Mouse (Mus musculus): ENCODE measurements at regions not wholly inside any gene's neighbourhood (a gene's known extent, or its start where the extent isn't known, plus 50 kb on each side); places are given as distances from the start of the nearest gene placed in this dataset.

- H3K4me3 ChIP-seq (ENCODE audit: low read depth, low read length): no peak overlapping the region
- H3K36me3 ChIP-seq (ENCODE audit: control insufficient read depth, insufficient read depth, low read length): no peaks in the 10 kb centered on the region
- H3K9me3 ChIP-seq (ENCODE audit: control insufficient read depth, low read length): no peaks in the 10 kb centered on the region
- no peak overlapping the region for H3K4me2 ChIP-seq (ENCODE audit: low read depth)
- DNase-seq (ENCODE audit: low spot score) (no peak), ATAC-seq (ENCODE audit: insufficient read depth, low FRiP score, low TSS enrichment) (no peak)
- no peaks in the 10 kb centered on the region for H3K27me3 ChIP-seq (ENCODE audit: control insufficient read depth, insufficient read depth, low read length)
- no peak overlapping the region for H3K27ac ChIP-seq (ENCODE audit: low read depth, low read length)
- no peaks in the 10 kb centered on the region for H3K4me1 ChIP-seq (ENCODE audit: control insufficient read depth, insufficient read depth, low read length)
- H3K9ac ChIP-seq (ENCODE audit: low read length): no peak overlapping the region
Observed at GRCm38 (mm10) chr14:105841888-105842287, 54.7 kb downstream of the Spry2 start.

GRCm38 (mm10) chr14:105837533-105837932 is 59.1 kb downstream of the Spry2 start:
- Histone ChIP-seq H3K27me3 (ENCODE audit: control insufficient read depth, insufficient read depth, low read length) (no peaks in the 10 kb centered on the region), H3K9ac (ENCODE audit: low read length) (no peak overlapping the region), H3K9me3 (ENCODE audit: control insufficient read depth, low read length) (no peaks in the 10 kb centered on the region), H3K4me2 (ENCODE audit: low read depth) (no peak overlapping the region), H3K4me1 (ENCODE audit: control insufficient read depth, insufficient read depth, low read length) (no peaks in the 10 kb centered on the region), H3K27ac (ENCODE audit: low read depth, low read length) (no peak overlapping the region), H3K36me3 (ENCODE audit: control insufficient read depth, insufficient read depth, low read length) (no peaks in the 10 kb centered on the region), H3K4me3 (ENCODE audit: low read depth, low read length) (no peak overlapping the region)
- DNase-seq (ENCODE audit: low spot score) (no peak), ATAC-seq (ENCODE audit: insufficient read depth, low FRiP score, low TSS enrichment) (no peak)
- WGBS: 83% methylated on average over 3 of the region's 3 CpGs

- Histone ChIP-seq H3K27me3 (ENCODE audit: control insufficient read depth, insufficient read depth, low read length) (no peaks in the 10 kb centered on the region), H3K9me3 (ENCODE audit: control insufficient read depth, low read length) (no peaks in the 10 kb centered on the region), H3K4me1 (ENCODE audit: control insufficient read depth, insufficient read depth, low read length) (no peaks in the 10 kb centered on the region), H3K4me3 (ENCODE audit: low read depth, low read length) (no peak overlapping the region), H3K4me2 (ENCODE audit: low read depth) (no peak overlapping the region), H3K36me3 (ENCODE audit: control insufficient read depth, insufficient read depth, low read length) (no peaks in the 10 kb centered on the region), H3K27ac (ENCODE audit: low read depth, low read length) (no peak overlapping the region), H3K9ac (ENCODE audit: low read length) (no peak overlapping the region)
- WGBS: 92% methylated on average over 12 of the region's 12 CpGs
- ATAC-seq (ENCODE audit: insufficient read depth, low FRiP score, low TSS enrichment) (no peak), DNase-seq (ENCODE audit: low spot score) (no peak)
Observed at GRCm38 (mm10) chr14:105830701-105831100, 65.9 kb downstream of the Spry2 start.

- Histone ChIP-seq H3K4me3 (ENCODE audit: low read depth, low read length) (no peak overlapping the region), H3K9ac (ENCODE audit: low read length) (no peak overlapping the region), H3K36me3 (ENCODE audit: control insufficient read depth, insufficient read depth, low read length) (no peaks in the 10 kb centered on the region), H3K27me3 (ENCODE audit: control insufficient read depth, insufficient read depth, low read length) (no peaks in the 10 kb centered on the region), H3K27ac (ENCODE audit: low read depth, low read length) (no peak overlapping the region), H3K9me3 (ENCODE audit: control insufficient read depth, low read length) (no peaks in the 10 kb centered on the region), H3K4me1 (ENCODE audit: control insufficient read depth, insufficient read depth, low read length) (no peaks in the 10 kb centered on the region), H3K4me2 (ENCODE audit: low read depth) (no peak overlapping the region)
- ATAC-seq (ENCODE audit: insufficient read depth, low FRiP score, low TSS enrichment): no peak
- WGBS: 78% methylated on average over 4 of the region's 4 CpGs
- DNase-seq (ENCODE audit: low spot score): no peak
Observed at GRCm38 (mm10) chr14:105830301-105830700, 66.3 kb downstream of the Spry2 start.

GRCm38 (mm10) chr14:105823129-105823528 is 73.5 kb downstream of the Spry2 start:
- WGBS: 79% methylated on average over 8 of the region's 8 CpGs
- no peak for DNase-seq (ENCODE audit: low spot score)
- H3K4me1 ChIP-seq (ENCODE audit: control insufficient read depth, insufficient read depth, low read length): no peaks in the 10 kb centered on the region
- H3K4me2 ChIP-seq (ENCODE audit: low read depth): no peak overlapping the region
- no peaks in the 10 kb centered on the region; the same call in 1 of the 2 replicates for H3K9me3 ChIP-seq (ENCODE audit: control insufficient read depth, low read length)
- no peaks in the 10 kb centered on the region for H3K27me3 ChIP-seq (ENCODE audit: control insufficient read depth, insufficient read depth, low read length)
- H3K27ac ChIP-seq (ENCODE audit: low read depth, low read length): no peak overlapping the region
- no peaks in the 10 kb centered on the region for H3K36me3 ChIP-seq (ENCODE audit: control insufficient read depth, insufficient read depth, low read length)
- ATAC-seq (ENCODE audit: insufficient read depth, low FRiP score, low TSS enrichment): no peak
- no peak overlapping the region for H3K4me3 ChIP-seq (ENCODE audit: low read depth, low read length)
- H3K9ac ChIP-seq (ENCODE audit: low read length): no peak overlapping the region

GRCm38 (mm10) chr14:105822653-105823052 is 74.0 kb downstream of the Spry2 start:
- 93% methylated on average over 9 of the region's 9 CpGs for WGBS
- Histone ChIP-seq H3K9me3 (ENCODE audit: control insufficient read depth, low read length) (no peaks in the 10 kb centered on the region; the same call in 1 of the 2 replicates), H3K4me3 (ENCODE audit: low read depth, low read length) (no peak overlapping the region), H3K27ac (ENCODE audit: low read depth, low read length) (no peak overlapping the region), H3K27me3 (ENCODE audit: control insufficient read depth, insufficient read depth, low read length) (no peaks in the 10 kb centered on the region), H3K4me1 (ENCODE audit: control insufficient read depth, insufficient read depth, low read length) (no peaks in the 10 kb centered on the region), H3K9ac (ENCODE audit: low read length) (no peak overlapping the region), H3K4me2 (ENCODE audit: low read depth) (no peak overlapping the region), H3K36me3 (ENCODE audit: control insufficient read depth, insufficient read depth, low read length) (no peaks in the 10 kb centered on the region)
- no peak for DNase-seq (ENCODE audit: low spot score)
- ATAC-seq (ENCODE audit: insufficient read depth, low FRiP score, low TSS enrichment): no peak

- no peak overlapping the region for H3K4me2 ChIP-seq (ENCODE audit: low read depth)
- no peaks in the 10 kb centered on the region for H3K4me1 ChIP-seq (ENCODE audit: control insufficient read depth, insufficient read depth, low read length)
- no peaks in the 10 kb centered on the region for H3K27me3 ChIP-seq (ENCODE audit: control insufficient read depth, insufficient read depth, low read length)
- no peak overlapping the region for H3K9ac ChIP-seq (ENCODE audit: low read length)
- WGBS: 92% methylated on average over 2 of the region's 2 CpGs
- H3K9me3 ChIP-seq (ENCODE audit: control insufficient read depth, low read length): no peaks in the 10 kb centered on the region; the same call in 1 of the 2 replicates
- H3K27ac ChIP-seq (ENCODE audit: low read depth, low read length): no peak overlapping the region
- H3K36me3 ChIP-seq (ENCODE audit: control insufficient read depth, insufficient read depth, low read length): no peaks in the 10 kb centered on the region
- DNase-seq (ENCODE audit: low spot score) (no peak), ATAC-seq (ENCODE audit: insufficient read depth, low FRiP score, low TSS enrichment) (no peak)
- no peak overlapping the region for H3K4me3 ChIP-seq (ENCODE audit: low read depth, low read length)
Observed at GRCm38 (mm10) chr14:105819534-105819933, 77.1 kb downstream of the Spry2 start.

GRCm38 (mm10) chr14:105818841-105819240 is 77.8 kb downstream of the Spry2 start:
- Histone ChIP-seq H3K4me1 (ENCODE audit: control insufficient read depth, insufficient read depth, low read length) (no peaks in the 10 kb centered on the region), H3K9ac (ENCODE audit: low read length) (no peak overlapping the region), H3K9me3 (ENCODE audit: control insufficient read depth, low read length) (no peaks in the 10 kb centered on the region; the same call in 1 of the 2 replicates), H3K36me3 (ENCODE audit: control insufficient read depth, insufficient read depth, low read length) (no peaks in the 10 kb centered on the region), H3K27me3 (ENCODE audit: control insufficient read depth, insufficient read depth, low read length) (no peaks in the 10 kb centered on the region), H3K4me2 (ENCODE audit: low read depth) (no peak overlapping the region), H3K4me3 (ENCODE audit: low read depth, low read length) (no peak overlapping the region), H3K27ac (ENCODE audit: low read depth, low read length) (no peak overlapping the region)
- ATAC-seq (ENCODE audit: insufficient read depth, low FRiP score, low TSS enrichment): no peak
- no peak for DNase-seq (ENCODE audit: low spot score)
- 90% methylated on average over 3 of the region's 3 CpGs for WGBS

GRCm38 (mm10) chr14:105817481-105817880 is 79.1 kb downstream of the Spry2 start:
- Histone ChIP-seq H3K27ac (ENCODE audit: low read depth, low read length) (no peak overlapping the region), H3K4me1 (ENCODE audit: control insufficient read depth, insufficient read depth, low read length) (no peaks in the 10 kb centered on the region), H3K9ac (ENCODE audit: low read length) (no peak overlapping the region), H3K4me2 (ENCODE audit: low read depth) (no peak overlapping the region), H3K9me3 (ENCODE audit: control insufficient read depth, low read length) (no peaks in the 10 kb centered on the region; the same call in 1 of the 2 replicates), H3K36me3 (ENCODE audit: control insufficient read depth, insufficient read depth, low read length) (no peaks in the 10 kb centered on the region), H3K4me3 (ENCODE audit: low read depth, low read length) (no peak overlapping the region), H3K27me3 (ENCODE audit: control insufficient read depth, insufficient read depth, low read length) (no peaks in the 10 kb centered on the region)
- no peak for DNase-seq (ENCODE audit: low spot score)
- 89% methylated on average over 6 of the region's 6 CpGs for WGBS
- ATAC-seq (ENCODE audit: insufficient read depth, low FRiP score, low TSS enrichment): no peak
